Mouse (Mus musculus): ENCODE data around the gene Iffo2.

GRCm38 (mm10) chr4:139598356-139598755 lies 68.0 kb downstream of the Iffo2 start:
- no peak for TF ChIP-seq CTCF (IDR thresholded peaks at IDR 0.05; ENCODE audit: low read depth, low read length)
- TF ChIP-seq POLR2A (IDR thresholded peaks at IDR 0.05; ENCODE audit: borderline replicate concordance, low read depth, low read length): no peak

All from bone marrow macrophage, adult 2 months (primary cell).